Mouse (Mus musculus): ENCODE measurements around the gene Ninj1.

Gene Ninj1

GRCm38 (mm10) chr13:49198734-49199133 lies 11.4 kb downstream of the Ninj1 start:
- DNase-seq = no peak

GRCm38 (mm10) chr13:49199891-49200290 lies 12.6 kb downstream of the Ninj1 start:
- DNase-seq = no peak

GRCm38 (mm10) chr13:49200688-49201087 lies 13.4 kb downstream of the Ninj1 start:
- DNase-seq = no peak

GRCm38 (mm10) chr13:49202556-49202955 lies 15.3 kb downstream of the Ninj1 start:
- no peak for DNase-seq

- peak; percentile 69 for DNase-seq
Observed at GRCm38 (mm10) chr13:49205381-49205998, 18.2 kb downstream of the Ninj1 start.

GRCm38 (mm10) chr13:49206341-49206740 lies 19.1 kb downstream of the Ninj1 start:
- no peak for DNase-seq

GRCm38 (mm10) chr13:49209306-49209705 lies 22.0 kb downstream of the Ninj1 start:
- no peak for DNase-seq

GRCm38 (mm10) chr13:49212711-49213500 lies 25.6 kb downstream of the Ninj1 start:
- no peak for DNase-seq

GRCm38 (mm10) chr13:49213531-49213932 lies 26.2 kb downstream of the Ninj1 start:
- no peak for DNase-seq

- DNase-seq = no peak
Observed at GRCm38 (mm10) chr13:49214454-49214853, 27.2 kb downstream of the Ninj1 start.

GRCm38 (mm10) chr13:49215128-49215503 lies 27.8 kb downstream of the Ninj1 start:
- DNase-seq = no peak

- DNase-seq = peak; percentile 98
Observed at GRCm38 (mm10) chr13:49215504-49216219, 28.4 kb downstream of the Ninj1 start, which contains the start of gene Card19. Gene Card19, minus strand, starts transcription at chr13:49216037.

- no peak for DNase-seq
Observed at GRCm38 (mm10) chr13:49216220-49216552, 28.9 kb downstream of the Ninj1 start.

- no peak for DNase-seq
Observed at GRCm38 (mm10) chr13:49216808-49217561, 29.7 kb downstream of the Ninj1 start.

GRCm38 (mm10) chr13:49218651-49219050 lies 31.4 kb downstream of the Ninj1 start:
- no peak for DNase-seq

GRCm38 (mm10) chr13:49219367-49219766 lies 32.1 kb downstream of the Ninj1 start:
- no peak for DNase-seq

- DNase-seq = no peak
Observed at GRCm38 (mm10) chr13:49220912-49221311, 33.6 kb downstream of the Ninj1 start.

- no peak for DNase-seq
Observed at GRCm38 (mm10) chr13:49224314-49224713, 37.0 kb downstream of the Ninj1 start.

GRCm38 (mm10) chr13:49224729-49225128 lies 37.4 kb downstream of the Ninj1 start:
- no peak for DNase-seq

- no peak for DNase-seq
Observed at GRCm38 (mm10) chr13:49225159-49225558, 37.9 kb downstream of the Ninj1 start.

- DNase-seq = no peak
Observed at GRCm38 (mm10) chr13:49225633-49226032, 38.3 kb downstream of the Ninj1 start.

- DNase-seq = no peak
Observed at GRCm38 (mm10) chr13:49233792-49234572, 46.7 kb downstream of the Ninj1 start.

All from thymus, postnatal 25 days (tissue).